Mouse (Mus musculus) skeletal muscle tissue, adult 2 months (tissue): Measurements from ENCODE around the gene Hist1h3g.
"Not testable (repeated sequence)": the region's sequence is repeated elsewhere in the genome, so short reads cannot be mapped to it uniquely, and the experiment has no call there.

Source experiments
- DNase-seq: peaks from one replicate; pipeline ENCODE4 v3.0.0-alpha.2; 2012; ENCODE audit warnings: low read depth, low spot score

Gene Hist1h3g

GRCm38 (mm10) chr13:23534368-23535131, 672 bp upstream of the Hist1h3g start:
- DNase-seq: no peak

DNA sequence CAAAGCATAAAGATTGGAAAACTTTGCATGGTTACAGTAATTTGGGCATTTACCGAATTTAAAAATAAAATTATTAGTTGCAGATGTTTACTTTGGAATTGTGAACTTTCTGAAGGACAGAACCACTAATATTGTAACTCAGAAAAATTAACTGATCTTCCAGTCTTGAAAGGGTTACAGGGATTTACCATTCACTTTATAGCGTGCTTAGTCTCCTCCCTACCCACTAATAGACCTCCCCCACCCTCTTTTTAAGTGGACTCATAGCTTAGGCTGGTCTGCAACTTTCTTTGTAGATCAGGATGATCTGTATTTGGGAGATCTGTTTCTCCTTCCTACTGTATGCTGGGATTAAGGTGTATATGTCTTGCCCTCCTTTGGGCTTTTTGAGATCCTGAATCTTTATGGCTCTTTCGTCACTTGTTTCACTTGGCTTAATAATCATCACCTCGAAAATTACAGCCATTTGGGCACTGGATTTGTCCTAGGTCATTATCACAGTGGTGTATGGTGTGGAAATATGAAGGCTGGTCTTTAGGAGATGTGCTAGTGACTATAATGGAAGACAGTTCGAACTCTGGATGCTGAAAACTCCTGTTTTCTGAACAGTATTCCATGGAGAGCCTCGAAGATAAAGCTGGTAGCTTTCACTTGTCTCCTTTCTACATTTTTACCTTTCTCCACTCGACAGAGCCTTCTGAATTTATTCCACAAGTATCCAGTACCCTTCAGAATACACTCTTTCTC, 1.0 kb downstream of the Hist1h3g start:
- DNase-seq: no peak

GRCm38 (mm10) chr13:23537006-23537710, 1.9 kb downstream of the Hist1h3g start:
- no peak for DNase-seq

GRCm38 (mm10) chr13:23538249-23538648, 3.0 kb downstream of the Hist1h3g start:
- no peak for DNase-seq

DNA sequence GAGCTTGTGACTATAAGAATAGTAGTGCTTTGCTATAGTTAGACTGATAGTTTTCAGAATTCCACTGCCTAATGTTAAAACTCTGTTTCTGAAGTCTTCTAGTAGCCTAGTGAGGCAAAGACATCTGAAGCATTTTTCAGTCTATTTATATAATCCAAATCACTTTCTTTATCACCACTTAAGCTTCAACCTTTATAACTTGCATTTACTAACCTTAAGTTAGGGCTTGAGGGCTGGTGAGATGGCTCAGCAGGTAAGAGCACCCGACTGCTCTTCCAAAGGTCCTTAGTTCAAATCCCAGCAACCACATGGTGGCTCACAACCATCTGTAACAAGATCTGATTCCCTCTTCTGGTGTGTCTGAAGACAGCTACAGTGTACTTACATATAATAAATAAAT, 4.6 kb downstream of the Hist1h3g start:
- DNase-seq: not testable (repeated sequence)

- DNase-seq: no peak
Measured at GRCm38 (mm10) chr13:23541497-23541896, 6.3 kb downstream of the Hist1h3g start.

DNA sequence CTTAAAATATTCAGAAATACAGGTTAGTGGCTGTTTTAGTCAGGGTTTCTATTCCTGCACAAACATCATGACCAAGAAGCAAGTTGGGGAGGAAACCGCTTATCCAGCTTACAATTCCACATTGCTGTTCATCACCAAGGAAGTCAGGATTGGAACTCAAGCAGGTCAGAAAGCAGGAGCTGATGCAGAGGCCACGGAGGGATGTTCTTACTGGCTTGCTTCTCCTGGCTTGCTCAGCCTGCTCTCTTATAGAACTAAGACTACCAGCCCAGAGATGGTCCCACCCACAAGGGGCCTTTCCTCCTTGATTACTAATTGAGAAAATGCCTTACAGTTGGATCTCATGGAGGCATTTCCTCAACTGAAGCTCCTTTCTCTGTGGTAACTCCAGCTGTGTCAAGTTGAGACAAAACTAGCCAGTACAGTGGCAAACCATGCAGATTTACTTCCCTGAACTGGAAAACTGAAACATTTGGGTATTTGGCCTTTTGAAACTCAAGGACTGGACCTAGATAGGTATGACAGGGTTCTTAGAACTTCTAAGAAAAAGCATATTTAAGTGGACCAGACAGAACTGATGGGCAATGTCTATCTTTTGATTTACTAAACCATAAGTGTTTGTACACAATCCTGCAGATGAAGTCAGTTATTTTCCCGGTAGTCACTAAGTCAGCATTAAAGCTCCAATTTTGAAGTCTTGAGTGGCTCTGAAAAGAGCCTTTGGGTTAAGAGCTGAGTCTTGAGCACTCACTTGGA, 7.2 kb downstream of the Hist1h3g start:
- DNase-seq: not testable (repeated sequence)

DNA sequence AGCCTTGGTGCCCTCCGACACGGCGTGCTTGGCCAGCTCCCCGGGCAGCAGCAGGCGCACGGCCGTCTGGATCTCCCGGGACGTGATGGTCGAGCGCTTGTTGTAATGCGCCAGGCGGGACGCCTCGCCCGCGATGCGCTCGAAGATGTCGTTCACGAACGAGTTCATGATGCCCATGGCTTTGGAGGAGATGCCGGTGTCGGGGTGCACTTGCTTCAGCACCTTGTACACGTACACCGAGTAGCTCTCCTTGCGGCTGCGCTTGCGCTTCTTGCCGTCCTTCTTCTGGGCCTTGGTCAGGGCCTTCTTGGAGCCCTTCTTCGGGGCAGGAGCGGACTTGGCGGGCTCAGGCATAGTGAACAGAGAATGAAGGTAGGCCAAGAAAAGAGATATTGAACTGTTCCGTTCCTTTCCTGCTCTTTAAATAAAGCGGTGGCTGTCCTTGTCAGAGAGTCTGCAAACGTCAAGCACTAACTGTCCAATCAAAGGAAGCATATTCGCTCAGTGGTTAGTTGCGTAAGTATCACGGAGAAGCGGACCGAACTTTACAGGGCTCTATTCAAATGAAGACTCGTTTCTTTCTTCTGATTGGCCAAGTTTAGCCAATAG, 7.9 kb downstream of the Hist1h3g start, which contains the start of gene Hist1h2bh:
Hist1h2bh (minus strand) TSS at position 394 of the 609 bp plus-strand sequence.
- peak; percentile 94 for DNase-seq

- peak; percentile 94 for DNase-seq
Measured at GRCm38 (mm10) chr13:23543965-23544786, 9.0 kb downstream of the Hist1h3g start, which contains the start of gene Hist1h3f. Gene Hist1h3f (plus strand): TSS chr13:23544052.

GRCm38 (mm10) chr13:23544787-23545120, 9.5 kb downstream of the Hist1h3g start:
- DNase-seq: not testable (repeated sequence)

DNA sequence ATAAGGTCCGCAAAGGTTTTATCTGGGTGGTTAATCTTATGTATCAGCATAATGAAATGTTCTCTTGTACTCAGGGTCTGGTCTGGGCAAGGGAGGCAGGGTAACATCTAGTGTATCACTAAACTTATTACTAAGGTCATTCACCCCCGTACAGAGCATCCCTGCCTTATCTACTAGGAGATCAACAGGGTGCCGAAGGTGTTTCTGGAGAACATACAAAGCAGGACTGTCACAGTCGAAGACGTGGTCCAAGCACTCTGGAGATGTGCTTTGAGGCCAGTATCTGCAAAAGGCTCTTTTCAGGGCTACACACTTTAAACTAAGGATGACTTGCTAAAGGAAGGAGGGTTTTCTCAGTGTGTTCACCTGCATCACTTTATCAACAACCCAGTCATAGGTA, 11.5 kb downstream of the Hist1h3g start:
- no peak for DNase-seq

DNA sequence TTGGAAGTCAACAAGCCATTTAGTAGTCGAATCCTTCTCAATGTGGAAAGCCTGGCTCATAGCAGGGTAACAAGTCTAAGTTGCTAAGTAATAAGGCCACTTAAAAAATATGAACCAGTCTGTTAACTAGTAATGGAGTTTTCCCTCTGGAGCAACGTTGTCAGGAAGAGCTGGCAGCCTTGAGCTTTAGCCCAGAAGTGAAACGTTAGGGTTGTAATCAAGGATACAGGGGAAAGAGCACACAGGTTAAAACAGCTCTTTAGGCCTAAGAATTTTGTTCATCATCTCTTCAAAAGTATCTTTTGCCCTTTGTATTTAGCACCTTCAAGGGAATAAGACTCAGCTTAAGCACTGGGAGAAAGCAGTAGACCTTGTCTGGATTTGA, 15.5 kb downstream of the Hist1h3g start:
- DNase-seq: no peak

- peak; percentile 80 for DNase-seq
Measured at GRCm38 (mm10) chr13:23551146-23551834, 16.1 kb downstream of the Hist1h3g start, which contains the start of gene Hist1h4f. Gene Hist1h4f (minus strand): TSS chr13:23551648.

GRCm38 (mm10) chr13:23551931-23552914, 17.0 kb downstream of the Hist1h3g start:
- DNase-seq: no peak

- no peak for DNase-seq
Measured at GRCm38 (mm10) chr13:23552962-23553361, 17.7 kb downstream of the Hist1h3g start, which contains the start of gene Hist1h1d. Gene Hist1h1d (plus strand): TSS chr13:23553262.

DNA sequence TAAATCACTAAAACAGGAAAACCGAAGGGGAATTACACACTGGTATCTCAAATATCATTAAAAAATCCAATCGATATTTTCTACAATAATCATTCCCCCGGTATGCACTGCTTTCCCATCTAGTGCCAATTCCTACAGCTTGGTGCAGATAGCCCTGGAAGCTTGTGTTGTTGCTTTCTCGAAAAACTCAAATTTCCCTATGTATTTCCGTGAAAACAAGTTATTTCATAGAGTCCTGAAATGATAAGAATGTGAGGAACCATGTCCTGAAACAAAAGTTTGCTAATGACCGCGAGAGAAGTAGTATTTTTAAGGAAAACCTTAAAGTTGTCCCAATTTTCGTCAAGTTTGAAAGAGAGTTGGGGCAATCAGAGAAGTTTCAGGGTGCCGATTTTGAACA, 19.2 kb downstream of the Hist1h3g start:
- DNase-seq: no peak

DNA sequence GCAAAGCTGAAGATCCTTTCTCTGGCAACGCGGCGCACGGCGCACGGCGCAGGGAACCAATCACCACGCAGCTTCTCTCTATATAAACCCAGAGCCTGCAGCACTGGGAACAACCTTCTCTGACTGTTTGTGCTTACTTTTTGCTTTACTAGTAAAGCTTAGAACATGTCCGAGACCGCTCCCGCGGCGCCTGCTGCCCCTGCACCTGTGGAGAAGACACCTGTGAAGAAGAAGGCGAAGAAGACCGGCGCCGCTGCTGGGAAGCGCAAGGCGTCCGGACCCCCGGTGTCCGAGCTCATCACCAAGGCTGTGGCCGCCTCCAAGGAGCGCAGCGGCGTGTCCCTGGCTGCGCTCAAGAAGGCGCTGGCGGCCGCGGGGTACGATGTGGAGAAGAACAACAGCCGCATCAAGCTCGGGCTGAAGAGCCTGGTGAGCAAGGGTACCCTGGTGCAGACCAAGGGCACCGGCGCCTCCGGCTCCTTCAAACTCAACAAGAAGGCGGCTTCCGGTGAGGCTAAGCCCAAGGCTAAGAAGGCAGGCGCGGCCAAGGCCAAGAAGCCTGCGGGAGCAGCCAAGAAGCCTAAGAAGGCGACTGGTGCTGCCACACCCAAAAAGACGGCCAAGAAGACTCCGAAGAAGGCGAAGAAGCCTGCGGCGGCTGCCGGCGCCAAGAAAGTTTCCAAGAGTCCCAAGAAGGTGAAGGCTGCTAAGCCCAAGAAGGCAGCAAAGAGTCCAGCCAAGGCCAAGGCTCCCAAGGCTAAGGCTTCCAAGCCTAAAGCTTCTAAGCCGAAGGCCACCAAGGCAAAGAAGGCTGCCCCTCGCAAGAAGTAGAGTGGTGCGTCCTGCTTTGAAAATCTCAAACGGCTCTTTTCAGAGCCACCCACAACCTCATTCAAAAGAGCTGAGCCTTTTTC, 20.0 kb downstream of the Hist1h3g start:
- peak; percentile 73 for DNase-seq
